Mouse (Mus musculus) megakaryocyte-erythroid progenitor cell, adult 5-6 weeks (primary cell): ENCODE results near the gene Gm49393. TPM values are rescaled to one million over a fixed set of nuclear protein-coding genes. Genes with fewer than 3 reads are reported as not detected.
A peak's percentile ranks its signal among the peaks of the same experiment; 100 is the strongest.
"Not testable (repeated sequence)": the region's sequence is repeated elsewhere in the genome, so short reads cannot be mapped to it uniquely, and the experiment has no call there.

ENCODE experiments used
- ATAC-seq: replicated peaks from 2 replicates; pipeline ENCODE4 v1.8.0; 2016; ENCODE audit warnings: mild to moderate bottlenecking, inconsistent platforms; ENCODE audit not compliant: severe bottlenecking, poor library complexity, low FRiP score, low TSS enrichment
- total RNA-seq, 2 experiments: library from RNA; stranded (forward) in 1 of 2; stranded (reverse) in 1 of 2; fragments of 200-1000, 215-1000 nt in 1 of 2; fragments of >200 nt in 1 of 2; fragmentation: Nextera tagmentation in 1 of 2; gene quantifications; 2 replicates each; pipeline ENCODE4 v1.2.3; 2014 to 2017

The Gm49393 gene
- total RNA-seq (2014; fragmentation: Nextera tagmentation) (not detected in 2 replicates), total RNA-seq (2017) (not detected in 2 replicates)

GRCm38 (mm10) chr13:60935490-60935889, at the start of gene Gm49393:
Gene Gm49393 (minus strand): TSS chr13:60935590.
- not testable (repeated sequence) for ATAC-seq

- not testable (repeated sequence) for ATAC-seq
These were observed 36.9 kb upstream of the Gm49393 start for GRCm38 (mm10) chr13:60972319-60972718.

- ATAC-seq = peak; percentile 37; the same call in 1 of the 2 replicates
These were observed 28.6 kb upstream of the Gm49393 start for GRCm38 (mm10) chr13:60963985-60964384.

GRCm38 (mm10) chr13:60961706-60962105, 26.3 kb upstream of the Gm49393 start:
- no peak for ATAC-seq

- ATAC-seq = not testable (repeated sequence)
These were observed 6.5 kb upstream of the Gm49393 start, which contains the start of gene Tpbpa for GRCm38 (mm10) chr13:60941884-60942283. Gene Tpbpa (minus strand): TSS chr13:60941984.

GRCm38 (mm10) chr13:60936500-60936901, 1.1 kb upstream of the Gm49393 start, which contains the start of the genes Gm49391 and Ctla2a:
Gene Gm49391 (minus strand): TSS chr13:60936571.
Gene Ctla2a (minus strand): TSS chr13:60936625.
- peak; percentile 98 for ATAC-seq

GRCm38 (mm10) chr13:60904780-60905179, 30.6 kb downstream of the Gm49393 start, which contains the start of gene Tpbpb:
Gene Tpbpb (minus strand): TSS chr13:60904880.
- ATAC-seq = not testable (repeated sequence)

GRCm38 (mm10) chr13:60897328-60897727, 38.1 kb downstream of the Gm49393 start, which contains the start of gene Ctla2b:
Gene Ctla2b (minus strand): TSS chr13:60897447.
- peak; percentile 65 for ATAC-seq

- not testable (repeated sequence) for ATAC-seq
These were observed 38.6 kb downstream of the Gm49393 start, which contains the start of gene Gm49392 for GRCm38 (mm10) chr13:60896794-60897193. Gene Gm49392 (minus strand): TSS chr13:60896894.

GRCm38 (mm10) chr13:60895406-60896160, 39.8 kb downstream of the Gm49393 start:
- ATAC-seq = no peak

GRCm38 (mm10) chr13:60892301-60892700, 43.1 kb downstream of the Gm49393 start:
- ATAC-seq = no peak

- no peak for ATAC-seq
These were observed 71.1 kb downstream of the Gm49393 start, which contains the start of gene 4930486L24Rik for GRCm38 (mm10) chr13:60864281-60864680. Gene 4930486L24Rik (minus strand): TSS chr13:60864475.

- ATAC-seq = no peak
These were observed 86.9 kb downstream of the Gm49393 start for GRCm38 (mm10) chr13:60848241-60849120.

- no peak for ATAC-seq
These were observed 92.2 kb downstream of the Gm49393 start for GRCm38 (mm10) chr13:60843153-60843552.

- ATAC-seq = no peak
These were observed 92.7 kb downstream of the Gm49393 start for GRCm38 (mm10) chr13:60842703-60843102.

- no peak for ATAC-seq
These were observed 96.0 kb downstream of the Gm49393 start for GRCm38 (mm10) chr13:60839353-60839902.

GRCm38 (mm10) chr13:60826052-60826451, 109.3 kb downstream of the Gm49393 start:
- no peak for ATAC-seq

- no peak for ATAC-seq
These were observed 114.8 kb downstream of the Gm49393 start for GRCm38 (mm10) chr13:60820486-60821175.

GRCm38 (mm10) chr13:60819469-60819868, 115.9 kb downstream of the Gm49393 start:
- peak; percentile 65; the same call in 1 of the 2 replicates for ATAC-seq
